Mouse (Mus musculus) left cerebral cortex, adult 18-20 months (tissue): ENCODE measurements around the gene Map4k3. TPM values are rescaled to one million over a fixed set of nuclear protein-coding genes. Genes with fewer than 3 reads are reported as not detected.

Source experiments
- DNase-seq, 2 experiments: peaks; one replicate each; pipeline ENCODE4 v3.0.0; 2021 to 2022; ENCODE audit warnings: low spot score in 2 of 2, mixed read lengths in 1 of 2
- total RNA-seq, 2 experiments: library from RNA; stranded (reverse); gene quantifications; 2 replicates each; pipeline ENCODE4 v1.2.3; 2021

The Map4k3 gene
- total RNA-seq, 2 experiments from 2014 or later: 69.3 to 74.4 TPM

DNA sequence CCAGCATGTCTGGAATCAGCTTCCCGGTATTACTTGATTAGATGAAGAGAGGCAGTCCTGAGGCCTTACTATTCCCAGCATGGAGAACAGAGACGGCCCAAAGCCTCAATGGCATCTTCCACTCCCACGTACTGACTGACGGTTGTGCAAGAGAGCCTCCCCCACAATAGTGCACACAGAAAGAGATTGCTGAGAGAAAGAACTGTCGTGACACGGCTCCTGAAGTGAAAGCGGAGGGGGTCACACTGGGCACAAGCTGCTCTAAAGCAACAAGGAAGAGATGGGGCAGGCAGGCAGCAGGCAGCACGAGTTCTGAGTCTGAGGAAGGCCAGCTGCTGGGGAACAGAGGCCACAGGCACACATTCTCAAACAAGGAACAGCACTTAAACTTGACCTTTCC, 90.2 kb downstream of the Map4k3 start:
- no peak for DNase-seq

DNA sequence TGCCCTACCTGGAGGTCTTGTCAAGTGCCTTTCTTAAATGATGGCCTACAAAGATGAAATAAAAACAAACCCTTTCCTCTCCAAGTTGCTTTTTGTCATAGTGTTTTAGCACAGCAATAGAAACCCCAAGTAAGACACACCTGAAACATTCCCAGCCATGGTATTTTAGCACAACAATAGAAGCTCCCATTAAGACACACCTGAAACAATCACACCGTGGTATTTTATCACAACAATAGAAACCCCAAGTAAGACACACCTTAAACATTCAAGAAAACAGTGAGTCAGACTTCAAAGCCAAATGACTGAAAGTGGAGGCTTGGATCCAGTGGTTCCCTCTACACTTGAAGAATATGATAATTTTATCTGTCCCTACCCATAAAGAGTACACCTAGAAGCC, 92.5 kb downstream of the Map4k3 start:
- DNase-seq: no peak

DNA sequence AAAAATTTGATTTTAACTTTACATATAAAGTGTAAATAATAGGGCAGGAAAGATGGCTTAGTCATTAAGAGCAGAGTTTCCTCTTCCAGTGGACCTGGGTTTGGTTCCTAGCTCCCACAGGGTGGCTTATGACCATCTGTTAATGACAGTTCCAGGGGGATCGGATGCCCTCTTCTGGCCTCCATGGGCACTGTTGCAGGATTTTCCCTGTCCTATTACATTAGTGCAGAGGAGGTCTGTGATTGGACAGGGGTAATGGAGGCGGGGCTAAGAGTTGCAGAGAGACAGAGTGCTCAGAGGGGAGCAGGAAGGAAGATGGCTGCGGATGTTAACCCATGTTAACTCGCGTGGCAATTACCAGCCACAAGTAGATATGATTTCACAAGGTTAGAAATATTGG, 95.4 kb downstream of the Map4k3 start:
- no peak for DNase-seq

DNA sequence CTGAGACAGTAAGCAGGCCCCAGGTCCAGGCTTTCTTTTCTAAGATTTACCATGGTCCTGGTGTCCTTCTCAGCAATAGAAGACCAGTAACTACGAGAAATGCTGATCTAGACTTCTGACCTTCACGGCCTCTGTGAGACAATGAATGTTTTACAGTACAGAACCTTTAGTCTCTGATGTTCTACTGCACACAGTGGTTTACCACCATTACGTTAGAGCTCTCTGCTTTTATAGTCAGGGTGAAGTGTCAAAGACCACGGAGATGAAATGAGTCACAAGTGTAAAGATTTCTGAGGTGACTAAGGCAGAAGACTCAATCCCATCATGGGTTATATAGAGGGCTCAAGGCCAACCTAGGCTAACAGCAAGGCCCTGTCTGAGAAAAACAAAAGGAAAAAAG, 95.9 kb downstream of the Map4k3 start:
- no peak for DNase-seq

DNA sequence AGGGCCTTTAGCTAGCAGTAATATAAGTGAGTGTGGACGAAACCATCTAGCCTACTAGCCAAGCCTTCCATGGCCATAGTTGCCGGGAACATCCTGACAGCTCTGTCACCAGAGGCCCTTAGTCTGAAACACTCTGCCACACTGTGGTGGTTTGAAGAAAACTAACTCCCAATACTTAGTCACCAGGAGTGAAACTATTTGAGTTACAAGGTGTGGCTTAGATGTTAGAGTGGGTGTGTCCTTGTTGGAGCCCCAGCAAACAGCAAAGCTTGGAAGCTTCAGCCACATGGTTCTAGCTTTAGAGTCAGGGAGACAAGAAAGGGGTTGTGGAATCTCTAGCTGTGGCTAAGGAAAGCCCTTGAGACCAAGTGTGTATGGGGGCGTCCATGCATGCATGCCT, 97.3 kb downstream of the Map4k3 start:
- DNase-seq: no peak

DNA sequence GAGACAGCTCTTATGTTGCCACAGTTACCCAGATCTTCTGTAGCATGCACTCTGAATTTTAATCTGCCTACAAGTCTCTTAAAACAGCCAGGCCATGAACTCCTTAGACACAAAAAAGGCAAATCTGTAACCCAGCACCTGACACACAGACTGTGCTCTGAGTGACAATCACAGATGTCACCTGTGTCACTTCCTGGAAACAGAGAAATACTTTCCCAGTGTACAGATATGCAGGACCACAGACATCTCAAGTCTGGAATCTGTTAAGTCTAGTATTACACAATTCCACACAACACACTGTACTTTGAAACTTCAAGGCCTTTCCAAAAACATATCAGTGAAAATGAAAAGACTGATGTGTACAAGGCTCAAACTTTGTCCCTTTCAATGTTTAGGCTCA, 103.3 kb downstream of the Map4k3 start:
- no peak for DNase-seq

DNA sequence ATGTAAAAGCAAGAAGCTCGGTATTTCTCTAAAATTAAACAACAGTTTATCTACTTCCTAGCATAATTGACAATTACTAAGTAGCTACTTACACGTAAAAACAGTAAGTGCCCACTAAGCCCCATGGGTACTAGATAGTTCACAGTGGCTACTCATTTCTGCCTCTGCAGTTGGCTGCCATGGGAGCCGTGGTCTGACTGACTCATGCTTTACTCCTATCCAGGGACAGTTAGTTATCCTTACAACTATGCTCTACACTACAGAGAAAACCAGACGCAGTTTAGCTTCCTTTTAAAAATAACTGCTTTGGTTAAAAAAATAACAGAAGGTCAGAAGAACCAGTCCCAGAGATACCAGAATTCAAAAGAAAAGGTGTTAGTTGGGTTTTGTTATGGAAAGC, 106.6 kb downstream of the Map4k3 start:
- no peak for DNase-seq

DNA sequence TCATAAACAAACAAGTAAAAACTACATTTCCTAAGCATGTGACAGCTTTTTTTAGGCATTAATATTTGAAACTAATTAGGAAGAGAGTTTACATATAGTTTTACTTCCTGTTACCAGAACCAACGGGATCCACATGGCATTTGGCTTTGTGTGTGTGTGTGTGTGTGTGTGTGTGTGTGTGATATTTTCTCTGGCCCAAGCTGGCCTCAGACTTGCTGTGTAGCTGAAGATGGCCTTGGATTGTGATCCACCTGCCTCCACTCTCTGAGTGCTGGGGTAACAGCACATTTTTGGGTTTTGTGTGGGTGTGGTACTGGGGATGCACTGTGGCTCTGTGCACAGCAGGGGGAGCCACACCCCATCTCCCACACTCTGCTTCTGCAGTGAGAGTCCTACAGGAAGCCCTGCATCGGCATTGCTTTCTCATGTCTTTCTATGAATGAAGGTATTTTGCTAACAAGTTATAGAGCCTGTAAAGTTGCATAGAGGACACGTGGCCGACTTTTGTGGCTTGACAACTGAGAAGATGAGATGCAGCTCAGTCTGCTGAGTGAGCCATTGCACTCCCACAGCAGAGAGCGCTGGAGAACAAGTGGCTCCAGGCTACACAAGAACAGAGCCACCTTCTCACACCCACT, 107.4 kb downstream of the Map4k3 start:
- peak; percentile 76 to 79 for DNase-seq

DNA sequence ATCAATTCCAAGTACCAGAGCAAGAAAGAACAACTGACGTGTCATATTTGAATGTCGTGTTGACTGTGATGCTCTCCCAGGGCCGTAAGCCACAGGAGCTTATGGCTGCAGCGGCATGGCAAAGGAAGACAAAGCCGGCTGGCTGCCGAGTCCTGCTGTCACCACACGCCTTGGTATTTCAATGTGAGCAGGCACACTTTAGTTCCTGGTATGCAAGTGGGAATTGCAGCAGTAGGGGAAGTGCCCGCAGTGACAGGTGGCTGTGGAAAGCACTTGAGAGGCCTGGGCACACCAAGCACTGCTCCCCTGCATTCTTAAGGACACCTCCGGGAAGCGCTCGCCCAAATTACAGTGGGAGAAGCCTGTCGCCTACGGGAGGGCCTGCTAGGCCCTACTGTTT, 108.7 kb downstream of the Map4k3 start:
- DNase-seq: peak in 1 of 2 experiments; percentile 21

DNA sequence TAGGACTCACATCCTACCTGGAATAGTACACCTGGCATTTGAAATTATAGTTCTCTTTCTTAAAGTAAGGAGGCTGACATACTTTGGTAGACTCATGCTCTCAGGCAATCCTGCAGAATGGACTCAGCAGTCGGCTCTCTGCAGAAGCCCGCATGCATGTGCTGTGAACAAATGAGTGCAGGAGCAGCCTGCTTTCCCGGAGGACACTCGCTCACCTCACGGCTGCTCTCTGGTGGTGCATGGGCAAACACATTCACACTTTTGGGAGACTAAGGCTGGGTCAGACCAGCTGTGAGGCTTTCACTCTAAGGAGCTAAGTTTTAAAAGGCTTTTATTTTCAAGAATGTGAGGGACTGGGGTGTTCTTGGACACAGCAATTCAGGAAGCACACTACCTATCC, 109.4 kb downstream of the Map4k3 start:
- DNase-seq: no peak

DNA sequence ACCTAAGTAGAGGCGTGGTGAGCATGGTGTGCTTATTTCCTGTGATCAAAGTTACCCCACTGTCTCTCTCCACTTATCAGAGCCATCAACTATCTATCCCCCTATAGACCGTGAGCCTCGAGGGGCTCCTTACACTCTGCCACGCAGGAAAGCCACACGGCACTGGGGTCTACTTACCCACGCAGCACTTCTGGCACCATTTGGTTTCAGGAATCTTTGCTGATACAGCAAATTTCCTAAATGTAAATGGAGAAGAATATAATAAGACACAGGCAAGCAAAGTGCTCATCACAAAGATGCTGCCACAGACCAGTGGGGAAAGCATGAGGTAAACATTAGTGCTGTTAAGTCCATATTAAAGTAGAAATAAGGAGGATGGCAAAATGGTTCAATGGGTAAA, 124.5 kb downstream of the Map4k3 start:
- DNase-seq: no peak

DNA sequence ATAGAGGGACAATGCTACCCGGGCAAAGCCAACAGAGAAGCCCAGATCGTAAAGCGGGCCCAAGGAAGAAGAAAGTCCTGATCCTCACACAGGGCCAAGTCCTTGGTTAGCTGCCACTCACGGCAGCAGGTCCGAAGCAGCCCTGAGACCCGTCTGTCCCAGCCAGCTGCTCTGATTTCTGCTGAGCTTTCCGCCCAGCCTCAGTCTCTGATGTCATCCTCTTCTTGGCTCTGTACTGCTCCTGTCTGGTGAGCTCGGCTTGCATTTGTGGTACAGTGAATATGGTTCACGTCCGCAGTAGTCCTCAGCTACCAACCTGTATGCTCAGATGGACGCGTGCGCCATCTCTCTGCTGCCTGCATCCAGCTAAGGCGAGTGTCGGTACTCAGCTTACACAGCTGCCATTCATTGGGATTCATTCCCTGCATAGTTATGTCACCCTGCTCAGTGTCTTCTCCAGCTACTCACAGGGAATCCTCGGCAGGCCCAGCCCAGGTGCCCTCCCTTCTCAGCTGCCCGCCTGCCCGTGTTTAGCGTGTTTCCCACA, 125.1 kb downstream of the Map4k3 start:
- no peak for DNase-seq

DNA sequence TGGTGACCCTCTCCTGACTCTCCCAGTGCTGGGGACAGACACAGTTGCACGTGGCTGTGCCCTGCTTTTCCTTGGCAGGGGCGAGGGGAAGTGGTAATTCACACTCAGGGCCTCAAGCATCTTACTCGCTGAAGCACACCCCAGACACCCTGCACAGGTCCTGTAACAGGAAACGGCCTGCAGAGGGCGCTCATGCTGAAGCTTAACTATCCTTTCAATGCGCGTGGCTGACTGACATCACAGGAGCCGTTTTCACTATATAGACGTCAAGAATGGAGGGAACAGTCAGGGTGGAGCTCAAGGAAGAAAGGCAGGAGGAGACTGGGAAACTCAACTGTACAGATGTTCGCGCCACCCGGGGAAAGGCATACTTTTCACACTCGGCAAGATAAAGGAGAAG, 126.9 kb downstream of the Map4k3 start:
- DNase-seq: peak; percentile 47 to 76

DNA sequence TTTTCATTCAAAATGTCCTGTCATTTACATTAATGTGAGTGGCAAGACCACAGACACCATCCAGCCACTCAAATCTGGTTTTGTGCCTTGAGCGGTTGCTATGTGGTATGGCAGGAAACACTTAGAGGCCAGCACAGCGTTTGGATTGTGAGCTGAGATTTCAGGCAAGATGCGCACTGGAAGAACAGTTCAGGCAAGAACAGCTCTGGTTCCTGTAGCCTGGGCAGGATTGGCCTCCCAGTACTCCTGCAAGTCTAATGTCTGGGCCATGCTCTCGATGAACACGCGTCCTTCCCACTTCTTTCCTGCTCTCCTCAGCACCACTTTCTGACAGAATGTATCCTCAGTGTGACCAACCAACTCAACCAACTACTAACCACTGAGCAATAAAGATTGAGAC, 145.2 kb downstream of the Map4k3 start:
- DNase-seq: no peak

DNA sequence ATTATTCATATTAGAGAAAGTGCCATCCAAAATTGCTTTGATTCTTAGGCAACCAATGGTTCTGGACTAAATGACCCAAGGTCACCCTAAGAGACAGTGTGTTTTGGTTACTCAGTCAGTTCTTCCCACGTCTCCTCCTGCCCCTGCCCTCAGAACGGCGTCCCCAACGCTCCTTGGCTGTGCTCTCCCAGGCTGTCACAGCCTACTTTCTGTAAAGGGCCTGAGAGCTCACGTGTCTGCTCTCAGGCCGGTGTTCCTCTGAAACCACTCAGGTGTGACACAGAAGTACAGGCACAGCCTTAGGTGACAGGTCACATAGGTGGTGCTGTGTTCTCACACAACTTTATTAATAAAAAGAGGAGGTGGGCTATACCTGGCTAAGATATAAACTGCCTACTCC, 148.4 kb downstream of the Map4k3 start:
- no peak for DNase-seq

DNA sequence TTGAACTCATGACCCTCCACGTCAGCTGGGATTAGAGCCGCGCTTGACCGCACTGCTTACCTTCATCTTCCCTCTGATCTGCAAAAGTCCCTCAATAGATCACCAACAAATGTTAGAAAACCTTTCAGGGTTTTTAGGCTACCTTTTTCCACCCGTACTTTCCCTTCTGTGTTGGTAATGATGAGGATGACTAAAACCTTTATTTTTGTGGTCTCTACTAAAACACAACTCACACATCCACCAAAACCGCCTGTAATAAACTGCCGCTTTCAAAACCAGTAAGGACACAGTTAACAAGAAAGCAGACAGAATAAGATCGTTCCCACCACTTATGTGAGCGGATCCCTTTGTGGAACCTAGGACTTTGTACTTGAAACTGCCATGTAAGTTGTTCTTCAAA, 149.2 kb downstream of the Map4k3 start:
- DNase-seq: no peak

DNA sequence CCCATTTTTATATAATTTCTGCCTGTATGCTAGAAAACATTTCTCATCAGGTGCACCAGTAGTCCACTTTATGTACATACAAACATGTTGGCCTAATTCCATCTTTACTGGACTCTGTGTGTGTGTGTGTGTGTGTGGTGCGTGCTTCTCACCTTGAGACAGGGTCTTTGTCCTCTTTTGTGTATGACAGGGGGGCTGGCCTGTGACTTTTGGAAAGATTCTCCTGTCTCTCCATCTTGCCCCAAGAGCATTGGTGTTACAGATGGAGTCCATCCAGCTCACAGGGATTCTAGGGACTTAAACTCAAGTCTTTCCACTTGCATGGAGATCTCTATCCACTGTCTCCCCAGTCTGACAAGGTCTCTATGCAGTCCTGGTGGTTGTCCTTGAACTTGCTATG, 150.2 kb downstream of the Map4k3 start:
- DNase-seq: no peak

DNA sequence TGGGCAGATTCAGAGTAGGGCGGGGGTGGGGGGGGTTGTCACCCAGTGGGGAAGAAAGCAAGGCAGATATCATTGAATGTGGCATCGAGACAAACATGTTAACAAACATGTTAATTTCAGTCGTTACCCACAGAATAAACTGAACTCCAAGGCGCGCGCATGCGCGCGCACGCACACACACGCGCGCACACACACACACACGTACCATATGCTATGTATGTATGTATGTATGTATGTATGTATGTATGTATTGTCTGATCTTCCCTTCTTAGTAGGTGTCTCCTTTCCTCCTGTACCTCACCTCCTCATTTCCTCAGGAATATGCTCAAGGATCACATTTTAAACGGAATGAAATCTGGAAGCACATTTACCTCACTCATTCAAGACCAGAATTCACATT, 150.6 kb downstream of the Map4k3 start, which contains the start of gene Cdkl4:
TSS of gene Cdkl4 (minus strand) at position 175 of the 400 bp plus-strand sequence.
- DNase-seq: no peak

DNA sequence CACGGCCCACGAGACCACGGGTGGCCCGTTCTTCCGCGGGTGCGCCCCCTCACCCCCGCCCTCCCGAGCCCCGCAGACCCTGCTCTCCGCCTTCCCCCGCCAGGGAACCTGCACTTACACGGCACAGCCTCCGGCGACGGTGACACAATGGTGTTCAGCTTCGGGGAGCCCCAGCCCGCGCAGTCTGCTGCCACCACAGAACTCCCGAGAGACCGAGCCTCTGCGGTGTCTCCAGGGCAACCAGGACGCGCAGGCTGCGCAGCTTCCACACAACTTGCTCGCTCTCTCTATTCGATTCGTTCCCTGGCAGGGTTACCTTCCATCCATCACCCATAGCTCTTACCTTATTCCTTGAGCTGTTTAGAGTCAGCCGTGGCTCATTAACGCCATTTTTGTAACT, 151.1 kb downstream of the Map4k3 start:
- peak; percentile 63 to 81 for DNase-seq

DNA sequence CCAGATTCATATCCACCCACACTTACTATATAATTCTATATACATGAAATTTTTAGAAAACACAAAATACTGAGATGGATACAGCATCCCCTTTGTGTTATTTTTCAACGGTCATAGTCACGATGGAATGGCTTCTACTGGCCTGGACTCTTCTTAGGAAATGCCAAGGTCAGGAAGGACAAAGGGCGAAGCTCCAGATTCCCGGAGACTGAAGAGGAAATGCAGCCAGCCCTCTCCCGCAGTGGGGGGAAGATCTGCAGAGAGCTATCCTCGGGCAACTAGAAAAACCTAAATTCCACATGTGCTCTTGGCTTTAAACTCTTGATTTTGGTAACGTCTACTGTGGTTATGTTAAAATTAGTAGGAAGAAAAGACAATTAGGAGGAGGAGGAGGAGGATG, 153.3 kb downstream of the Map4k3 start:
- DNase-seq: no peak

DNA sequence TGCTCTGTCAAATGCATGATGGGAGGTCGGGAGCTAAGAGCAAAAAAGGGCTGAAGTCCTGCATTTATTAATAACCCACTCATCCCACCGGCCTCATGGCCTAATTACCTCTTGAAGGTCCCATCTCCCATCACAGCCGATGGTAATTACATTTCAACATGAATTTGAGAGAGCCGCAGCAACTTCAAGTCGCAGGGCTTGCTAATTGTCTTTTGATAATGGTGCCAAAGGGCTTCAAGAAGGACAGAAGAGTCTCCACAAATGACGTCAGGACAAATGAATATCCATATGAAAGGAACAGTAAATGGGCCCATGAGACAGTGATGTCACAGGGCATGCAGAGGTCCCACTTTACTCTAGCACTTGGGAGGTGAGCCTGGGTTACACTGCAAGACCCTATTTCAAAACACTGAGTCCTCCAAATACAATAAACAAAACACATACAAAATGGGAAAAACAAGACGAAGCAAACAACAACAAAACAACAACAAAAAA, 153.8 kb downstream of the Map4k3 start:
- no peak for DNase-seq

DNA sequence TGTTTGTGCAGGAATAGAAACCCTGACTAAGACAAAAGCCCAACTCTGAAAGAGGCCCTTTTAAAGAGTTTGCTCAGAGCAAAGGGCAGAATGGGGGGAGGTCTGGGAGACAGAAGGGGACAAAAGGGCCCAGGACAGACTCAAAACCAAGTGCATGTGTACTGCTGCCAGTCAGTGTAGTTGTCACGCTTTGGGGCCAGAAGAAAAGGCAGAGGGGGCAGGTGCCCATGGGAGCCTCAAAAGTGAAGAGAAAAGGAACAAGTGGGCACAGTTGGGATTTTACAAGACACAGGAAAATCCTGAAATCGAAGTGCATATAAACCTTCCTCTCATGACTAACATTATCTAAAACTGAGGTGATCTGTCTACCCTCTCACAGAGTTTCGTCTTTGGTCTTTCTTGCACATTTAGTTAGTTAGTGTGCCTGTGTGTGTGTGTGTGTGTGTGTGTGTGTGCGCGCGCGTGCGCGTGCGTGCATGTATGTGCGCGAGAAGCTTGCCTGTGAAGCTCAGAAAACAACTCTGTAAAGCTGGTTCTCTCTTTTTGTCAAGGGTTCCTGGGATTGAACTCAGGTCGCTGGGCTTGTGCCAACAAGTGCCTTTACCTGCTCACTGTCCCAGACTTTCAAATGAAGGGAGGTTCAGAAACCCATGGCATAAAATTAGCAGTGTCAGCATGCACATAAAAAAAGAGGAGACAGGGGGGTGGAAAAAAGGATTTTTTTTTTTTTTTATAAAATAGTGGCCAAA, 155.9 kb downstream of the Map4k3 start:
- no peak for DNase-seq

DNA sequence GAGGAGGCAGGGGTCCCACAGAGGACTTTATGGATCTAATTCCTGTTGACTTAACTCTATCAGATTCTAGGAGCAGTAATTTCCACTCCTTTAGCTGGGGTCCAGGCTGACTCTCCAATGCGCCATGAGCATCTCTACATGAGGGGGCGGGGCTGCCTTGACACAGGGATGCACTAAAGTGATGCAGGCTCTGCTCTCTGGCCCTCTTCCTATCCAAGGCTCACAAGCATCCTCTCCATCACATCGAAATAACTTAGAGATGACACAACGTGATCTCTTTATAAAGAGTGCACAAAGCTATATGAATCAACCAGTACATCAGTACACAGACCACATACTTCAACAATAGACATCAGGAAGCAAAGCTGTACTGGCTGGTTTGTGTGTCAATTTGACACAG, 156.8 kb downstream of the Map4k3 start:
- DNase-seq: no peak
